Mouse (Mus musculus) neural tube, embryonic 14.5 days (tissue): Measurements from ENCODE around the gene Plekhg6. TPM values are rescaled to one million over a fixed set of nuclear protein-coding genes. Genes with fewer than 3 reads are reported as not detected.

Experiments
- ATAC-seq: fragments of 200-750 bp; cut with Nextera tagmentation; 2 replicates; pipeline ENCODE4 v1.8.0; 2017; ENCODE audit warnings: low read depth, mild to moderate bottlenecking, moderate TSS enrichment, moderate library complexity
- H3K27ac ChIP-seq: fragments of 300-500 bp; sonication (generic); 2 replicates; pipeline ENCODE4 v1.5.1; 2014; ENCODE audit warnings: low read depth, mild to moderate bottlenecking, control low read depth, low read length, moderate library complexity, mixed read lengths
- H3K27me3 ChIP-seq: fragments of 300-500 bp; sonication (generic); 2 replicates; pipeline ENCODE4 v1.6.1; 2014; ENCODE audit warnings: low read length; ENCODE audit not compliant: control insufficient read depth, insufficient read depth
- H3K36me3 ChIP-seq: fragments of 300-500 bp; sonication (generic); 2 replicates; pipeline ENCODE4 v1.6.1; 2014; ENCODE audit warnings: low read length, mixed read lengths; ENCODE audit not compliant: control insufficient read depth, insufficient read depth
- H3K4me1 ChIP-seq: fragments of 300-500 bp; sonication (generic); 2 replicates; pipeline ENCODE4 v1.6.1; 2014; ENCODE audit warnings: low read length; ENCODE audit not compliant: control insufficient read depth, insufficient read depth
- H3K4me2 ChIP-seq: fragments of 300-500 bp; sonication (generic); 2 replicates; pipeline ENCODE4 v1.6.1; 2014; ENCODE audit warnings: mild to moderate bottlenecking, low read depth, low read length, control low read depth
- H3K4me3 ChIP-seq: fragments of 300-500 bp; sonication (generic); 2 replicates; pipeline ENCODE4 v1.5.1; 2014; ENCODE audit warnings: low read depth, low read length, control low read depth, mixed read lengths
- H3K9ac ChIP-seq: fragments of 300-500 bp; sonication (generic); replicated peaks from 2 replicates; pipeline ENCODE4 v1.6.1; 2014; ENCODE audit warnings: low read depth, mild to moderate bottlenecking, control low read depth, low read length, mixed read lengths
- H3K9me3 ChIP-seq: fragments of 300-500 bp; sonication (generic); 2 replicates; pipeline ENCODE4 v1.6.1; 2016; ENCODE audit warnings: low read length; ENCODE audit not compliant: control insufficient read depth
- WGBS: fragments of 180-500 bp; shearing (Covaris S2); extraction: QIAGEN DNeasy Blood & Tissue Kit; methylation state at CpG from one replicate; pipeline ENCODE4 v1.1.7; 2014; 5-methylcytosine and 5-hydroxymethylcytosine counted together
- polyA plus RNA-seq: library from polyadenylated mRNA; unstranded; fragments of >200 nt; fragmentation: Nextera tagmentation; extraction: Ambion mirVana; gene quantifications from 2 replicates; pipeline ENCODE4 v1.2.1, GENCODE M21; 2014

Plekhg6 gene
- polyA plus RNA-seq, 1 experiment from 2014 or later = 0.09 TPM

- H3K9ac ChIP-seq = no peak overlapping the region
- no peaks in the 10 kb centered on the region for H3K36me3 ChIP-seq
- 69% methylated on average over 14 of the region's 14 CpGs for WGBS
- no peaks in the 10 kb centered on the region for H3K4me1 ChIP-seq
- no peak overlapping the region for H3K27ac ChIP-seq
- H3K27me3 ChIP-seq = no peaks in the 10 kb centered on the region
- no peak overlapping the region for H3K4me2 ChIP-seq
- ATAC-seq = no peak
- H3K9me3 ChIP-seq = no peaks in the 10 kb centered on the region
- H3K4me3 ChIP-seq = no peak overlapping the region
These were observed 25.1 kb upstream of the Plekhg6 start for GRCm38 (mm10) chr6:125405461-125406382.

- Histone ChIP-seq H3K4me3 (no peak overlapping the region), H3K27ac (no peak overlapping the region), H3K4me2 (no peak overlapping the region), H3K9ac (no peak overlapping the region), H3K9me3 (no peaks in the 10 kb centered on the region), H3K4me1 (no peaks in the 10 kb centered on the region), H3K27me3 (no peaks in the 10 kb centered on the region), H3K36me3 (no peaks in the 10 kb centered on the region)
- WGBS = 87% methylated on average over 5 of the region's 5 CpGs
- no peak for ATAC-seq
These were observed 9.3 kb upstream of the Plekhg6 start for GRCm38 (mm10) chr6:125389853-125390252.

- Histone ChIP-seq H3K27me3 (0 out of 2 replicates have a peak, but pooled peaks cover 5% of the 10 kb centered on the region), H3K4me2 (no peak overlapping the region), H3K4me1 (no peaks in the 10 kb centered on the region), H3K36me3 (no peaks in the 10 kb centered on the region), H3K9ac (no peak overlapping the region), H3K27ac (no peak overlapping the region), H3K9me3 (no peaks in the 10 kb centered on the region), H3K4me3 (no peak overlapping the region)
- 75% methylated on average over 6 of the region's 6 CpGs for WGBS
- no peak for ATAC-seq
These were observed 5.5 kb upstream of the Plekhg6 start for GRCm38 (mm10) chr6:125386080-125386479.

DNA sequence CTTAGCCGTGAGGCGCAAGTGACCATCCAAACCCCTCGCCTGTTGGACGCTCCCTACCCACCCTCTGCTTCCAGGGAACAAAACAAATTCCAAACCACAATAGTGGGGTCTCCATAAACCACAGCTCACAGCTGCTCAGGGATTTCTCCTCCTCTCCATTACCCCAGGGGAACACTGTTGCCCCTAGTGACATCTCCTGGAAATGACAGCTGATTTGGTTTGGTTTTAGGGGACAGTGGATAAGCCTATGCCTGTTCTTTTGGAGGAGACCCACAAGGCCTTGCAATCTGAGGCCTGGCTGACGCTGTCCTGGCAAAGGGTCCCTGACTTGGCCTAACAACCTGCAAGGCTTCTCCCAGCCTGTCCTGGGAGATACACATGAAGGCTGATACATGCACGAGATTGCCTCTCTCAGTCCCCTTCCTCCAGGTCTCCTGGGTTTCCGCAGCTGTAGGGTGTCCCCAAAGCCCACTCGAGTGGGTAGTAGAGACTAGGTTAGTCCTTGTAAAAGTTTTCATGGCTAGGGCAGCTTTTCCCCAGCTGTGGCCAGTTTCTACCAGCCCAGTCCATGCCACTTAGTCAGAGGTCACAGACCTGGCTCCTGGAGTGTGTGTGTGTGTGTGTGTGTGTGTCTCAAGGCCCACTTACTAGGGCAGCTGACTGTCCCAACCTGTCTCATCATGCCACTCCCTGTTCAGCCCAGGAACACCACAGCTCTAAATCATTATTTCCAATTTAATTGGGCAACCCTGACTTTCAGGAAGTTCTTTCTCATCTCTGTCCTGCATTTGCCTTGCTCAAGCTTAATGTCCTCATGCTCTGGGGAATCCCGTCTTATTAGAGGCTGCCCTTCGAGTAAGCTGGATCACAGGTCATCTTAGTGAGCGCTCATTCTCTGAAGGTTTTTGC, 4.7 kb upstream of the Plekhg6 start:
- H3K4me1 ChIP-seq = peaks cover 2% of the 10 kb centered on the region
- peaks cover 12% of the 10 kb centered on the region for H3K27me3 ChIP-seq
- WGBS = 56% methylated on average over 11 of the region's 11 CpGs
- no peaks in the 10 kb centered on the region for H3K9me3 ChIP-seq
- H3K9ac ChIP-seq = no peak overlapping the region
- H3K36me3 ChIP-seq = no peaks in the 10 kb centered on the region
- H3K27ac ChIP-seq = no peak overlapping the region
- no peak for ATAC-seq
- no peak overlapping the region for H3K4me3 ChIP-seq
- no peak overlapping the region for H3K4me2 ChIP-seq

- peaks cover 10% of the 10 kb centered on the region for H3K4me1 ChIP-seq
- H3K36me3 ChIP-seq = no peaks in the 10 kb centered on the region
- H3K4me2 ChIP-seq = no peak overlapping the region
- no peak overlapping the region for H3K27ac ChIP-seq
- 81% methylated on average over 2 of the region's 2 CpGs for WGBS
- no peak for ATAC-seq
- peaks cover 35% of the 10 kb centered on the region for H3K27me3 ChIP-seq
- no peak overlapping the region for H3K9ac ChIP-seq
- no peak overlapping the region for H3K4me3 ChIP-seq
- H3K9me3 ChIP-seq = no peaks in the 10 kb centered on the region
These were observed 1.4 kb upstream of the Plekhg6 start for GRCm38 (mm10) chr6:125382024-125382423.

- Histone ChIP-seq H3K4me1 (peaks cover 10% of the 10 kb centered on the region), H3K9me3 (no peaks in the 10 kb centered on the region), H3K36me3 (no peaks in the 10 kb centered on the region), H3K4me3 (peak overlapping the region; percentile 28; the same call in 1 of the 2 replicates), H3K4me2 (peak overlapping the region; percentile 49), H3K27ac (no peak overlapping the region), H3K27me3 (peaks cover 35% of the 10 kb centered on the region), H3K9ac (no peak overlapping the region)
- ATAC-seq = no peak
- WGBS = 5% methylated on average over 9 of the region's 9 CpGs
These were observed 812 bp downstream of the Plekhg6 start for GRCm38 (mm10) chr6:125379781-125380180.

- Histone ChIP-seq H3K4me2 (no peak overlapping the region), H3K27me3 (peaks cover 35% of the 10 kb centered on the region), H3K36me3 (no peaks in the 10 kb centered on the region), H3K4me3 (no peak overlapping the region), H3K4me1 (peaks cover 10% of the 10 kb centered on the region), H3K9ac (no peak overlapping the region), H3K27ac (no peak overlapping the region), H3K9me3 (no peaks in the 10 kb centered on the region)
- 10% methylated on average over 6 of the region's 6 CpGs for WGBS
- ATAC-seq = no peak
These were observed 2.0 kb downstream of the Plekhg6 start for GRCm38 (mm10) chr6:125378621-125379020.

DNA sequence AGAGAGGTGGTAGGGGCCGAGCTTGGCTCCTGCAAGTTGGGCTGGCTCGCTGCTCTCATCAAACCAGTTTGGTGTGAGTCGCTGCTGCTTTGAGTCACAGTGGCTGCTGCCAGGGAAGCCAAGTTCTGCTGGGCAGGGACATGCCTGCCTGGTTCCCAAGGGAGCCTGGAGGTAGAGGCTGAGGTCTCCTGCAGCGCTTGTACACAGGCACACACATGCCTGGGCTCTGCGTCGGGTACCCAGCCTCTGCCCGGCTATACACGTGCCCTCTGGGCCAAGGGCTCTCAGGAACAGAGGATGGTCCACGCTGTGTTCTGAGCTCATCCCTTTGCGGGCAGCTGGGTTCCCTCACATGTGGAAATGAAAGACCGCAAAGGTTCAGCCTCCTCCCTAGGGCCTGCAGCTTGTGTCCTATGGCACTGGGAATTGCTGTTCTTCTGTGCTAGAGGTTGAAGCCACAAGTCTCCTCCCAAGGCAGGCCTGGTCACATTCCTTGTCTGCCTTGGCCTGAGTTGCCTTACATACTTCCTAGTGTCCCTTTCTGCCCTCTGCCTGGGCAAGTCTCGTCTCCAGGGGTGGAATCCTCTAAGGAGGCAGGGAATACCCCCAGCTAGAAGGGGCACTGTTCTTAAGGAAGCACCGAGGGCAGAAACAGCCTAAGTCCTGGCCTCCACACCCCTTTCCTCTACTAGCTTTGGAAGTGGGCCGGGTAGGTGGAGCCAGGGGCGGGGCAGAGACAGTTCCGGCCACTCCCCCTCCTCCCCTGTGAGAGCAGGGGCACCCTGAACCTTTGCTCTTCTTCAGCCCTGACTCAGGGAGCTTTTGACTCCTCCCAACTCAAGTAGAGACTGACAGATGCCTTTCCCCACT, 2.8 kb downstream of the Plekhg6 start:
- WGBS = 35% methylated on average over 16 of the region's 16 CpGs
- H3K4me1 ChIP-seq = peaks cover 10% of the 10 kb centered on the region
- H3K27me3 ChIP-seq = peaks cover 35% of the 10 kb centered on the region
- no peak overlapping the region for H3K9ac ChIP-seq
- no peak overlapping the region for H3K4me2 ChIP-seq
- no peaks in the 10 kb centered on the region for H3K36me3 ChIP-seq
- H3K27ac ChIP-seq = no peak overlapping the region
- H3K9me3 ChIP-seq = no peaks in the 10 kb centered on the region
- no peak overlapping the region for H3K4me3 ChIP-seq
- peak; percentile 19; the same call in 1 of the 2 replicates for ATAC-seq
